Mouse (Mus musculus): ENCODE results near the gene Poc1a. TPM values are rescaled to one million over a fixed set of nuclear protein-coding genes. Genes with fewer than 3 reads are reported as not detected.

Poc1a gene
- polyA plus RNA-seq, 1 experiment from 2014 or later, result 32.5 TPM

GRCm38 (mm10) chr9:106258990-106259389, 21.9 kb upstream of the Poc1a start:
- DNase-seq (ENCODE audit: low spot score) (no peak), ATAC-seq (replicated peaks; ENCODE audit: low FRiP score) (no peak)
- Histone ChIP-seq H3K4me1 (replicated peaks; ENCODE audit: control insufficient read depth, insufficient read depth, low read length) (no peaks in the 10 kb centered on the region), H3K4me2 (ENCODE audit: low read depth, low read length, severe bottlenecking) (no peak overlapping the region), H3K9ac (ENCODE audit: low read length) (no peak overlapping the region), H3K27me3 (ENCODE audit: control insufficient read depth, insufficient read depth, low read length) (no peaks in the 10 kb centered on the region), H3K9me3 (ENCODE audit: control insufficient read depth, low read length) (no peaks in the 10 kb centered on the region), H3K27ac (ENCODE audit: low read depth, low read length) (no peak overlapping the region), H3K36me3 (ENCODE audit: control insufficient read depth, insufficient read depth, low read length) (no peaks in the 10 kb centered on the region), H3K4me3 (ENCODE audit: low read depth, low read length) (no peak overlapping the region)
- 61% methylated on average over 5 of the region's 5 CpGs for WGBS

- Histone ChIP-seq H3K27me3 (ENCODE audit: control insufficient read depth, insufficient read depth, low read length) (no peaks in the 10 kb centered on the region), H3K9me3 (ENCODE audit: control insufficient read depth, low read length) (no peaks in the 10 kb centered on the region), H3K27ac (ENCODE audit: low read depth, low read length) (no peak overlapping the region), H3K4me3 (ENCODE audit: low read depth, low read length) (no peak overlapping the region), H3K9ac (ENCODE audit: low read length) (no peak overlapping the region), H3K4me1 (replicated peaks; ENCODE audit: control insufficient read depth, insufficient read depth, low read length) (no peaks in the 10 kb centered on the region), H3K36me3 (ENCODE audit: control insufficient read depth, insufficient read depth, low read length) (no peaks in the 10 kb centered on the region), H3K4me2 (ENCODE audit: low read depth, low read length, severe bottlenecking) (no peak overlapping the region)
- 90% methylated on average over 6 of the region's 6 CpGs for WGBS
- ATAC-seq (replicated peaks; ENCODE audit: low FRiP score), result no peak
- no peak for DNase-seq (ENCODE audit: low spot score)
Measured at GRCm38 (mm10) chr9:106261058-106261457, 19.8 kb upstream of the Poc1a start.

GRCm38 (mm10) chr9:106261491-106261890, 19.4 kb upstream of the Poc1a start:
- H3K9ac ChIP-seq (ENCODE audit: low read length), result no peak overlapping the region
- no peaks in the 10 kb centered on the region for H3K36me3 ChIP-seq (ENCODE audit: control insufficient read depth, insufficient read depth, low read length)
- no peaks in the 10 kb centered on the region for H3K27me3 ChIP-seq (ENCODE audit: control insufficient read depth, insufficient read depth, low read length)
- ATAC-seq (replicated peaks; ENCODE audit: low FRiP score), result no peak
- no peaks in the 10 kb centered on the region for H3K4me1 ChIP-seq (replicated peaks; ENCODE audit: control insufficient read depth, insufficient read depth, low read length)
- H3K4me2 ChIP-seq (ENCODE audit: low read depth, low read length, severe bottlenecking), result no peak overlapping the region
- DNase-seq (ENCODE audit: low spot score), result no peak
- no peaks in the 10 kb centered on the region for H3K9me3 ChIP-seq (ENCODE audit: control insufficient read depth, low read length)
- WGBS, result 83% methylated on average over 3 of the region's 3 CpGs
- no peak overlapping the region for H3K27ac ChIP-seq (ENCODE audit: low read depth, low read length)
- H3K4me3 ChIP-seq (ENCODE audit: low read depth, low read length), result no peak overlapping the region

DNA sequence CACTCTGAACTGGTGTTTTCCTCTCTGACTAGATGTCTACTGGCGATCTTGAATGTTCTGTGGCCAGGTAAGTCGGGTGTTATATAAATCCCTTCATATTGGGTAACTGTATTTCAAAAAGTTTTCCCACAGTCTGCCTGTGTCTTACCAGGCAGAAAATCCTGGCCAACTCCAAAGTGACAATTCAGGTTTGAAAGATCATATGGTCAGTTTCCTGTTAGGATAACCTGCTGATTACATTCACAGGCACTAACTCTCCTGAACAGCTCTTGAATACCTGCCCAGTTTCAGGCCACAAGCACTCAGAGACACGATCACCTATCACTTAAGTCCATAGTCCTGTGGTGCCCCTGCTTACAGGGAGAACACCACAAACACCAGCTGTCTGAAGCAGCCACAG, 18.8 kb upstream of the Poc1a start:
- Histone ChIP-seq H3K4me3 (ENCODE audit: low read depth, low read length) (no peak overlapping the region), H3K27ac (ENCODE audit: low read depth, low read length) (no peak overlapping the region), H3K9ac (ENCODE audit: low read length) (no peak overlapping the region), H3K4me2 (ENCODE audit: low read depth, low read length, severe bottlenecking) (no peak overlapping the region), H3K9me3 (ENCODE audit: control insufficient read depth, low read length) (no peaks in the 10 kb centered on the region), H3K4me1 (replicated peaks; ENCODE audit: control insufficient read depth, insufficient read depth, low read length) (no peaks in the 10 kb centered on the region), H3K27me3 (ENCODE audit: control insufficient read depth, insufficient read depth, low read length) (no peaks in the 10 kb centered on the region), H3K36me3 (ENCODE audit: control insufficient read depth, insufficient read depth, low read length) (no peaks in the 10 kb centered on the region)
- 91% methylated on average over 3 of the region's 3 CpGs for WGBS
- ATAC-seq (replicated peaks; ENCODE audit: low FRiP score) (no peak), DNase-seq (ENCODE audit: low spot score) (no peak)

DNA sequence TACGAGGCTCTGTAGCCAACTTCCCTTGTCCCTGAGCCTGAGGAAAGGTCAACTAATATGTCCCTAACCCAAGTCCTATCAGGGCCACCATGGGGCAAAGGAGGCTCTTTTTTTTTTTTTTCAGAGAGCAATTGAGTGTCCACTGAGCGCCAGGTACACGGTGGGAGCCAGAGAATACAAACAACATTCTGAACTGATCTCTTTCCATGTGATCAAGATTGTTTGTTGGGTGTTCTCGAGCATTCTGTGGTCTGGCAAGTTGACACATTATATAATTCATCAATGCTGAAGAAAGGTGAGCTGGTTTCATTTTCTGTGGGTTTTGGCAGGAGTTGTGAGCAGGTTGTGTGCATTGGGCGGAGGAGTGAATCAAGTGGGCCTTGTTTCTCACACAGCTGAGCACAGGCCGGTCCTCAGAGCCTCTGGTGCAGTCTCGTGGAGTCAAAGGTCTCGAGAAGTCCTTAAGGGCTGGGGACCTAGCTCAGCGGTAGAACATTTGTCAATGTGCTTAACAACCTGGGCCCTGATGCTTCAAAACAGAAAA, 17.4 kb upstream of the Poc1a start:
- H3K27ac ChIP-seq (ENCODE audit: low read depth, low read length), result no peak overlapping the region
- no peak overlapping the region for H3K4me2 ChIP-seq (ENCODE audit: low read depth, low read length, severe bottlenecking)
- H3K4me3 ChIP-seq (ENCODE audit: low read depth, low read length), result no peak overlapping the region
- no peaks in the 10 kb centered on the region for H3K9me3 ChIP-seq (ENCODE audit: control insufficient read depth, low read length)
- no peak for ATAC-seq (replicated peaks; ENCODE audit: low FRiP score)
- H3K27me3 ChIP-seq (ENCODE audit: control insufficient read depth, insufficient read depth, low read length), result no peaks in the 10 kb centered on the region
- WGBS, result 86% methylated on average over 9 of the region's 9 CpGs
- H3K9ac ChIP-seq (ENCODE audit: low read length), result no peak overlapping the region
- no peak for DNase-seq (ENCODE audit: low spot score)
- no peaks in the 10 kb centered on the region for H3K36me3 ChIP-seq (ENCODE audit: control insufficient read depth, insufficient read depth, low read length)
- H3K4me1 ChIP-seq (replicated peaks; ENCODE audit: control insufficient read depth, insufficient read depth, low read length), result no peaks in the 10 kb centered on the region

GRCm38 (mm10) chr9:106265358-106266075, 15.3 kb upstream of the Poc1a start:
- Histone ChIP-seq H3K27me3 (ENCODE audit: control insufficient read depth, insufficient read depth, low read length) (no peaks in the 10 kb centered on the region), H3K36me3 (ENCODE audit: control insufficient read depth, insufficient read depth, low read length) (no peaks in the 10 kb centered on the region), H3K27ac (ENCODE audit: low read depth, low read length) (no peak overlapping the region), H3K4me3 (ENCODE audit: low read depth, low read length) (no peak overlapping the region), H3K9me3 (ENCODE audit: control insufficient read depth, low read length) (no peaks in the 10 kb centered on the region), H3K4me1 (replicated peaks; ENCODE audit: control insufficient read depth, insufficient read depth, low read length) (peaks cover 8% of the 10 kb centered on the region; the same call in 1 of the 2 replicates), H3K4me2 (ENCODE audit: low read depth, low read length, severe bottlenecking) (no peak overlapping the region), H3K9ac (ENCODE audit: low read length) (no peak overlapping the region)
- no peak for ATAC-seq (replicated peaks; ENCODE audit: low FRiP score)
- no peak for DNase-seq (ENCODE audit: low spot score)
- 81% methylated on average over 12 of the region's 12 CpGs for WGBS

DNA sequence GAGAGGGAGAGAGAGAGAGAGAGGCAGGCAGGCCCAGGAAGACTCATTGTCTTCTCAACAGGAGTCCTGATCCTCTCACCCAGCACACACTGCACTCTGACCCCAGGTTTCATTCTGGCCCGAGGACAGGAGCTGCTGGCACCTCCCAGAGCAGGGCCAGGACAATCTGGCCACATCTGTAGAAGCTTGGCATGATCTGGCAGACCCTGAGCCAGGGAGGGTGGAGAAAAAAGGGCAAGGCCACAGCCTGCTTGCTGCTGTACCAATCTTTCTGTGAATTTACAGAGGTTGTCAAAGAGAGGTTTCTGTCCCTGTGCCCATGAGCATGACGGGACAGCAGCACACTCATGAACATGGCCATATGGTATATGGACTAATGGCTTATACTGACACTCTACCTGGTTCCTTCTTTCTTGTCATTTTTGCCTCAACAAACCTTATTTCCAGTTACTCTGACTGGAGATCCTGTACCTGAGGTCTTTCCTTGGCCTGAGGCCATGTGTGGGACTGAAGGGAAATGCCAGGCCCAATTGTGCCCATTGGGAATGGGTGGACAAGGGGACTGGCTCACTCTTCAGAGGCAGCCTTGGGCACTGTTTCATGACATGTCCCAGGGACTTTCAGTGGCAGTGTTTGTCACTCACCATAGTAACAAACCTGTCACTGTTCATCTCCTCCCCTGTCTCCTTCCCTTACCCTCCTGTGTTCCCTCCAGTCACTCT, 13.8 kb upstream of the Poc1a start:
- 59% methylated on average over 2 of the region's 2 CpGs for WGBS

DNA sequence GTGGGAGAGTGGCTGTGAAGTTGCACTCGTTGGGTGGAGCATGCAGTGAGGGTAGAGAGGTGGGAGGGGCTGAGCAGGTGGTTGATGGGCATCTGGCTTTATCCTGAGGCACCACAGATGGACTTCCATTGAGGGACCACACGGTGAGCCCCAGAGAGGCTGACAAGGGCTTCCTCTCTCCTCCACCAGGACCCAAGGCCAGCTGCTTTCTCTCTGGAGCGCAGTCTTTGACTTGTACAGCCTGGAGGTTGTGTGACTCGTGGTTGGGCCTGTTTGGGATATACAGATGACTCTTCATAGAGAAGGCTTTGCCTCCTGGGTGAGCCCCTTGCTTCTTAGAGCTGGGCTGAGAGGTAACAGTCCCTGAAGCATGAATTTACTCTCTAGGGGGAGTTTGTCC, 12.4 kb upstream of the Poc1a start:
- H3K36me3 ChIP-seq (ENCODE audit: control insufficient read depth, insufficient read depth, low read length), result no peaks in the 10 kb centered on the region
- no peak overlapping the region for H3K4me3 ChIP-seq (ENCODE audit: low read depth, low read length)
- H3K4me2 ChIP-seq (ENCODE audit: low read depth, low read length, severe bottlenecking), result no peak overlapping the region
- peaks cover 8% of the 10 kb centered on the region; the same call in 1 of the 2 replicates for H3K4me1 ChIP-seq (replicated peaks; ENCODE audit: control insufficient read depth, insufficient read depth, low read length)
- H3K27me3 ChIP-seq (ENCODE audit: control insufficient read depth, insufficient read depth, low read length), result no peaks in the 10 kb centered on the region
- ATAC-seq (replicated peaks; ENCODE audit: low FRiP score), result peak; percentile 42; the same call in 1 of the 2 replicates
- H3K9ac ChIP-seq (ENCODE audit: low read length), result no peak overlapping the region; the same call in 1 of the 2 replicates
- H3K9me3 ChIP-seq (ENCODE audit: control insufficient read depth, low read length), result no peaks in the 10 kb centered on the region
- WGBS, result 56% methylated on average over 4 of the region's 4 CpGs
- no peak for DNase-seq (ENCODE audit: low spot score)
- H3K27ac ChIP-seq (ENCODE audit: low read depth, low read length), result no peak overlapping the region

More for the DNA sequence above, 13.8 kb upstream of the Poc1a start:
- Histone ChIP-seq H3K4me2 (ENCODE audit: low read depth, low read length, severe bottlenecking) (no peak overlapping the region), H3K36me3 (ENCODE audit: control insufficient read depth, insufficient read depth, low read length) (no peaks in the 10 kb centered on the region), H3K9me3 (ENCODE audit: control insufficient read depth, low read length) (no peaks in the 10 kb centered on the region), H3K27me3 (ENCODE audit: control insufficient read depth, insufficient read depth, low read length) (no peaks in the 10 kb centered on the region), H3K27ac (ENCODE audit: low read depth, low read length) (no peak overlapping the region), H3K9ac (ENCODE audit: low read length) (no peak overlapping the region), H3K4me1 (replicated peaks; ENCODE audit: control insufficient read depth, insufficient read depth, low read length) (peaks cover 8% of the 10 kb centered on the region; the same call in 1 of the 2 replicates), H3K4me3 (ENCODE audit: low read depth, low read length) (no peak overlapping the region)
- no peak for ATAC-seq (replicated peaks; ENCODE audit: low FRiP score)
- no peak for DNase-seq (ENCODE audit: low spot score)

Measured in forebrain, embryonic 11.5 days (tissue).